Mouse (Mus musculus) lung, adult 18-20 months (tissue): Measurements from ENCODE around the gene Vmn2r43.
"Not testable (repeated sequence)": the region's sequence is repeated elsewhere in the genome, so short reads cannot be mapped to it uniquely, and the experiment has no call there.

Experiments
- DNase-seq, 2 experiments: peaks; one replicate each; pipeline ENCODE4 v3.0.0; 2022; ENCODE audit warnings: mixed read lengths in 2 of 2

Vmn2r43 gene

GRCm38 (mm10) chr7:8260499-8260898 lies at the start of gene Vmn2r43:
Gene Vmn2r43, minus strand, starts transcription at chr7:8260599.
- DNase-seq, result not testable (repeated sequence)

- not testable (repeated sequence) for DNase-seq
Measured at GRCm38 (mm10) chr7:8200220-8200619, 60.2 kb downstream of the Vmn2r43 start, which contains the start of gene Vmn2r42. Gene Vmn2r42, minus strand, starts transcription at chr7:8200320.
